Mouse (Mus musculus) right cerebral cortex, adult 2 months (tissue): Measurements from ENCODE around the gene 4931428L18Rik.

Source experiments
- DNase-seq, 2 experiments: peaks; one replicate each; pipeline ENCODE4 v3.0.0; 2021 to 2022; ENCODE audit warnings: low spot score in 2 of 2

4931428L18Rik gene

DNA sequence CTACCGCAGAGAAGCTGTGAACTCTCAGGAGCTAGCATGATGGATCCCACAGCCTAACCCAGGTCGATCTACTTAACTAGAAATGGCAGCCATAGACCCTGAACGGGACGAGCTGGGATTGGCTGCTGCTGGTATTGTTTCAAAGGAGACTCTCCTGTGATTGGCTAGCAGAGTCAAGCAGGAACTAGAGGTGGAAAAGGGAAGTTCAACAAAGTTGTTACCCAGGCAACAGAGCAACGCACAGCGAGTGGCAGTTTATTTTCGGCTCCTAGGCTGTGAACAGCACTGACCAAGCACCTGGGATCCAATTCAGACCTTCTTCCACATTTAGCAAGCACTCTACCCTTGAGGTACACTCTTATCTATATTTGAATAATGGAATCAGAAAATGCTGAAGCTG, at the start of gene 4931428L18Rik, which contains the start of gene Pih1d3:
Gene 4931428L18Rik (minus strand): TSS at position 121 of the 400 bp plus-strand sequence.
Gene Pih1d3 (plus strand): TSS at position 275 of the 400 bp plus-strand sequence.
- DNase-seq, result no peak

DNA sequence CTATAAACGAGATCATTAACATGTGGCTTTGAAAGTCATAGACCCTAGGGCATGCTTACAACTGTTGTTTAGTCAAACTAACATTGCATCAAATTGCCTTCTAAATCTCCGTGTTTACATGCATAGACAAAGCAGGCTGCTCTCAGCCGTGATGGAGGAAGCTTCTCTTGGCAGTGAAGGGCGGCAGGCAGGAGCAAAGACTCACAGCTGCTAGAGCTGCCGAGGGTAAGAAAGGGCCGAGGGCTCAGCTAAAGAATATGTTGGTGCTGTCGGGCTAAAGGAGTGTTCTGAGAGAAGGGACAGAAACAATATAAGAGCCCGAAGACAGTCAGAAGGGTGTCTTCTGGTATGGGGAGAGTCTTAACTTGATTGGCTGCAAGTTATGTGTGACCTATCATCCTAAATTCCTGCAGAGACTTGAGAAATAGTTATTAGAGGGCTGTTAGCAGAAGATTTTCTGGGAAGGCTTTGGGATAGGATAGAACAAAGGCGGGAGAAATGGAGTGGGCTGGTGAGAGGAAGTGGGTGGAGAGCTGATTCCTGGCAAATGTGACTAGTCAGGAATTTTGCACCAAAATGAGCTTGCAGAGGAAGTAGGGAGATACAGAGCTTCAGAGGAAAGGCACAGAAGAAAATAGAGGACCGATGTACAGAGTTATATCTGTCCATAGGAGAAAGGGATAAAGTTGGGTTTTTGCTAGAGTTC, 37.9 kb upstream of the 4931428L18Rik start:
- peak; percentile 43 to 46 for DNase-seq

DNA sequence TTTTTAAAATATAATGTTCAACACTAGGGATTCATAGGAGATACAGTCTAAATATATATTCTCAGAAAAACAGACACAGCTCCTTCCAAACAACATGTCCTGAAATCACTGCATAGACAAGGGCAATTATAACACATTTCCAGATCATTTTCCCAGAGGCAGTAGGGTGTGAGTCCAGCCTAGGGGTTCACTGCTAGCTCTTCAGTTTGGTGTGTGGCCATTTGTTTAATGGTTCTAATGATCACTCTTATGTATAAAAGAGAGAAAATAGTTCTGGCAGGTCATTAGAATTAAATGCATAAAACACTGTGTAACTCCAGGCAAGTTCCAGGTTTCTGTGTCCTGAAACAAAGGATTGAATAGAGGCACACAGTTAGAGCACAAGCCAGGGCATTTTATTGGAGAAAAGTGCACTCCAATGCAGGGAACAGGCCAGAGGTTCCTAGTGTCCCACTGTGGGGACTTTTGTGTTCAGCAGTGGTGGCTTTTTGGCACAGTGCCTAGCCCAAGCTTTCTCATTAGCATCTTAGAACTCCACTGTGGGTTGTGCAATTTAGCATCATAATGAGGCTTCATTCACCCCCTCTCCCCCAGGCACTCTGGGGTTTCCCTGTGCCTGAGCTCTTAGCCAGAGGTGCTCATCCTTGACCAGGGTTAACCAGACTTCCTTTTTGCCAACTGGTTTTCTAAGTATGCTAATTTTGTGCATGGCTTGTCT, 11.0 kb upstream of the 4931428L18Rik start:
- peak in 1 of 2 experiments; percentile 9 for DNase-seq

DNA sequence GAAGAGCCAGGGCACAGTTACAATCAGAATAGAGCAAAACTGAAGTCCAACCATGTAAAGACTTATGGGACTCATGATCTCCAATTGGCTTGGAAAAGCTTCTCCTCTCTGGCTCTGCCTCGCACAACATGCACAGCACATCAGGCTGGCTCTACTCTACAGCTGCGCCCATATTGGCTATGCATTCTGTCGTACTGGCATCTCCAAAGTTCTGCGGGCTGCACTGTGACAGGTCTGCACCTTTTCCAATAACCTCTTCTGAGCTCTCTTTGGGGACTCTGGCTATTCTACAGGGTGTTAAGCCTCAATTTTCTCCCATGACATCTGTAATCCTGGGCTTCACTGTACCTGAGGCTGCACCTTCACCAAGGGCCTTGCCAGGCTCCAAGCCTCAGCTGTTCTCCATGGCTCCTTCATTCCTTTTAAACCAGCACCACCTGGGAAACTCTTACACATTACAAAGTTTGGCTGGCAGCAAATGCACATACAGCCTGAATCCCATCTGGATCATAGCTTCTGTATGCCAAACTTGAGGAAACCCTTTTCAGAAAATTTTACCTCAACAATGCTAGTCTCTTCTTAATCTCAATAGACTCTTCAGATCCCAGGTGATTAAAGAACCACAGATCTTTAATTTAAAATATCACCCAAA, 1.8 kb downstream of the 4931428L18Rik start:
- DNase-seq, result no peak

DNA sequence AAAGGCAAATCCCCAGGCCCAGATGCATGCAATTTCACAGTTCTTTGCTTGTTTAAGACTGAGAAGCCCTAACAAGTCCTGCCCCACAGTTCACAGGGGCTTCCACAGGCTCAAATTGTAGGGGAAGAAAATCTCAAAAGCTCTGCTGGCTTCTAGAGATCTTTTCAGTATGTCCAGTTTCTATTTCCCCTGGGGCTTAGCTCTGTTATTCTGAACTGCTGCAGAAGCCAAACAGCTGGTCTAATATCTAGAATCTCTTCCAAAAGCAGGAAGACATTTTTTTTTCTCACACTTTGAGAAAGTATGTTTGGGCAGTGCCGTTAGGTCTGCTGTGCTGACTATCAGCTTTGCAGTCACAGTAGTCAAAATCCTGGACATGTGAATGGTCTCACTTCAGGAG, 7.7 kb downstream of the 4931428L18Rik start:
- no peak for DNase-seq

DNA sequence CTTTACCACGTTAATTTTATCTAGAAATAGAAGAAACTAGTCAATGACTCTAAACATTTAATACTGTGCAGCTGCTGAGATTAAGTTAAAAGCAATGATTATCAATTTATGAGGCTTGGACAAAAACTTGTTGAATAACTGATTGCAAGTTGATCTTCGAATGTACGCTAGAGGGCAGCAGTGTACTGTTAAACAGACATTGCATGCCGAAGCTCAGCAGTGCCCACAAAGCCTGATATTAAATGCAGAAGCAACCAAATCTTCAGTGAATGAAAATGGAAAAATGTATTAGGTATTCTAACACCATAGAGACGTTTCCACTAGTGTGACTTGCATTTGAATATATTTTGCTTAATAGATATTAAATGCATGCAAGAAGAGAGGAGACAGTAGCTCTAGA, 12.3 kb downstream of the 4931428L18Rik start:
- DNase-seq, result peak; percentile 64 to 79

DNA sequence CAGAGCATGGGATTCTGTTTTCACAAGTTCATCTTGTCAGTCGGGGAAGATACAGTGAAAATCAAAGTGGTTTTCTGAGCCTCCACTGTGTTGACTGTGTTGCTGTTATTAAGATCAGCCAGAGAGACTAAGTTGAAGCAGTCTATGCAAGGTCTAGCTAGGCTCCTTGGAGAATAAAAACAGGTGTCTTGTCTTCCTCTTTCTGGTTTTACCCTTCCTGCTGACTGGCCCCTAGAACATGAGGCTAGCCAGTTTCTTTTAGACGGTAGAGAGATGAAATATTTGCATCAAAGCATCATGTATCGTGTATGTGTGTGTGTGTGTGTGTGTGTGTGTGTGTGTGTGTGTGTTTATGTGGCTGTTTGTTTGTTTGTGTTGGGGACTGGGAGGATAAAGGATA, 16.7 kb downstream of the 4931428L18Rik start:
- no peak for DNase-seq

DNA sequence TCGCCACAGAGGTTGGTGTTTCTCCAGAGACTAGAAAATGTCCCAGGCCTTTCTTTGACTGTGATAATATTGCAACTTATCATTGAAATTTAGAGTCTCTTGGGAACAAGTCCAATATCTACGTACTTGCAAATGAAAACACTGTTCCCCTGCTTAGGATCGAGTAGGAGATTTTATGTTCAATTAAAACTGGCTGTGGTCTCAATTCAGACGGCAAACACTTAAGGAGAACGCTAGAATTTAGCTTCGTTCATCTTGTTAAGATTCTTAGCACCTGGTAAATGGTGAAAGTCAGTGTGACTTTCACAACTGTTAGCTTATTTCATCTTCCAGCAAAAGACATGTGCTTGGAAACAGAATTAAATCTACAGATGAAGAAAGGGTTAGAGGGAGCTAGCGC, 17.1 kb downstream of the 4931428L18Rik start:
- DNase-seq, result no peak

DNA sequence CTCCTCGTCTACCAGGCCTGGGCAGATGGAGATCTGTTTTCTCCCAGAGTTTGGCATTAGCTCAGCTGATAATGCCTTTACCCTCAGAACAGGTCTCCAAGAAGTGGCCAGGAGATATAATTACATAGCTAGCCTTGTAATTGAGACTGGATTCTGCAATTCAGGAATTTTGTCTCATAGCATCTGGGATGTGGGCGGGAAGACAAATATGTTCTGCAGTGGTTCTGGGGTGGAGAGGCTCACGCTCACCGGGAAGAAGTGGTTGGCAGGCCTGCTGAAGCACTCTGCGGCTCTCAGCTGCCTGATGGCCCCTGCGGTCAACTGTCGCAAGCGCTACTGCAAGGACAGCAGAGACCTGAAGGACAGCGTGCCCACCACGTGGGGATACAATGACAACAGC, 18.7 kb downstream of the 4931428L18Rik start:
- peak; percentile 36 to 66 for DNase-seq

DNA sequence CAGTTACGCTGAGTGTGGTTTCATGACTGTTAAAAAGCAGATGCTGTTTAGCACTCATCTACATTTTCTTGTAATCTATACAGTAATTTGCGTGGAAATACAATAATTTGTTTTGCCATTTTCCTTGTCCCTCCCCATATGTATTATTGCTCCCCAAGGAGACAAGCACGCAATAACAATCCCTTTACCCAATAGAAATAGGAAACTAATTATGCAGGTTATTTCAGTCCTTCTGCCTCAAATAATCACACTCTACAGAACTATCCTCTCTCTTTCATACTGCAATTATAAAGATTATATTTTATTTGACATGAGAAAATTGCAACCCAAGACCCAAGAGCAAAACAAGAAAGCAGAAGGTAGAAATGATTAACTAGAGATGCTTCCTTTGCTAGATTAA, 25.5 kb downstream of the 4931428L18Rik start:
- no peak for DNase-seq

DNA sequence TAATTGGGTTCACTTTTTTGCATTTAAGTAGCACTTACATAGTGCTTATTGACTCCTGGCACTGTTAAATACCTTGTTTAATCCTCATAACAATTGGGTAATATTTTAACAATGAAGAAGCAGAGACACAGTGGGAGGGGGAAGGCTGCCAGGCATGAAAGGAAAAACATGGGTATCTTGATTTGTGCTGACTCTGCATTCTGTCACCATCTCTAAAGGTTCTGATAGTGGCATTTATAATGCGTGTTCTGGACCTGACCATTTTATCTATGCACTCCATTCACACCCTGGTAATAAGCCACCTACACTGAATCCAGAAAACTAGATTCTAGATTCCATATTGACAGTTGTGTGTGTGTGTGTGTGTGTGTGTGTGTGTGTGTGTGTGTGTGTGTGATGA, 26.9 kb downstream of the 4931428L18Rik start:
- no peak for DNase-seq

DNA sequence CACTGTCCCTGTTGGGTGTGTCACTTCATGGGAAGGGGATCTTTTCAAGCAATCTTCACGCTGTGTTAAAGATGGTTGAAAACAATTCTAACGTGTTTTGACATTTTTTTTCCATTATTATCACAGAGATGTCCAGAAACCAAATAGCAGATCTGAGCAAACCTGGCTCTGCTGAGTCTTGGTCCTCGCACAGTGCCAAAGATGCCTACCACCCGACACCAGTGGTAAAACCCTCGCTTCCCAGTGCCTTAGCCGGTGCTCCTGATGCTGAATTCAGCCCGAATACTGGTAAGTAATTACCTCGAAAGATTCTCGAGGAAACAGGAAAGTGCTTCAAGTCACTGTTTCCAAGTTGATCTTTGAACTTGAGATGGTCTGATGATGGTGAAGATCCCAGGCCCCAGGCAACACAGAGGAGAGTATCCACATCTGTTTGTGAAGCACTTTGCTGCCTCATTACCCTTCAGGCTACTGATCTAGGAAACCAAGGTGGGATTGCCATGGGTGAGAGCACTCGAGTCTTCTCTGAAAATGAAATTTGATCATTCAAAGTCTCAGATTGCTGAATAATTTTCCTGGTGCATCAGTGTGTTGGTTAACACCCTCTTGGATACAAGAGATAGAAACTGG, 32.1 kb downstream of the 4931428L18Rik start:
- DNase-seq, result no peak

DNA sequence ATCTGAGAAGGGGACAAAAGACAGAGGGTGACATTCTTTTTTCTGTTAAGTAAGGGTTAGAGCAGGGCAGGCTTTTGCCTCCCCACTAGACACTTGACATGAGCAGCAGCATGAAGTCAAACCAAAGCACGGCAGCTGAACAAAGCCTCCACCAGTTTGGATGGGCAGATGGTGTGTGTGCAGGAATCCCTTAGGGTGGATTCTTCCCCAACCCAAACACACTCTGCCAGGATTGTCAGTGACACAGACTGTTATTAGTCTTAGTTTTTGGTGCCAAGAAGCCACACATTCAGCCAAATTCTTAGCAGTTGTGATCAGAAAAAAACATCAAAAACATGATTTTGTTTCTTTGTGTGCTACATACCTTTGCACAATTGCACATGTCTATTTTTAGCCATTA, 44.2 kb downstream of the 4931428L18Rik start:
- DNase-seq, result peak in 1 of 2 experiments; percentile 9

DNA sequence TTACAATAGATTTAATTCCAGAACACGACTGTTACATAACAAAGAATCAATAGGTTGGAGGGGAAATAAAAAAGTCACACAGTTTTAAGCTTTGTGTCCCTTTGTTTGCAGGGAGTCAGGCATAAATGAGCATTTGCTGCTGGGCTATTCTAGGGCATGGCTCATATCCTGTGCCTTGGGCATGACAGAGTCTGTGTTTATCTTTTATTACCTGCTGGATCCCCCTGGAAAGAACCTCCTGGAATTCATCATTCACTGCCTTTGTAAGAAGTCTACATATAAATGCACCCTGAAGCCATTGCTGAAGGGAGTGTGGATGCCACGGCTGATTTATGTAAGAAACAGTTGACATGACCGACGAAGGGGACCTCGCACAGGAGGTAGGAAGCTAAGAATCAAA, 46.4 kb downstream of the 4931428L18Rik start, which contains the start of gene Lgsn:
Gene Lgsn (plus strand): TSS at position 301 of the 400 bp plus-strand sequence.
- no peak for DNase-seq

DNA sequence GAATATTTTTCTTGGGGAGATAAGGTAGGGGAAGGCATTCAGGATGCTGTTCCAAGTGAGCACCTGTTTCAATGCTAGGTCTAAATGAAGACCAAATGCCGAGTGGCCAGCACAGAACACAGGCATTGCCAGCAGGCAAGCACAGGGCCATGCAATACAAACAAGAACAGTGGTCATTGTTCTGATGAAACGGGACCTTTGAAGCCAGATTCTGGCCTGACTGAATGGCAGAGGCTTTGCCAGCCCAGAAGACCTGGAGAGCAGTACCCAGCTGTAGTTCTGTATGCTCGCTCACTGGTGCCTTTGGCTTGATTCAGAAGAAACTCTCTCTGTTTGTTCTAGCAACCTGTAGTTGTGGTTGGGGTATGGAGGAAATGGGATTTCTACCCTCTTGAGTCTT, 47.1 kb downstream of the 4931428L18Rik start:
- no peak for DNase-seq

DNA sequence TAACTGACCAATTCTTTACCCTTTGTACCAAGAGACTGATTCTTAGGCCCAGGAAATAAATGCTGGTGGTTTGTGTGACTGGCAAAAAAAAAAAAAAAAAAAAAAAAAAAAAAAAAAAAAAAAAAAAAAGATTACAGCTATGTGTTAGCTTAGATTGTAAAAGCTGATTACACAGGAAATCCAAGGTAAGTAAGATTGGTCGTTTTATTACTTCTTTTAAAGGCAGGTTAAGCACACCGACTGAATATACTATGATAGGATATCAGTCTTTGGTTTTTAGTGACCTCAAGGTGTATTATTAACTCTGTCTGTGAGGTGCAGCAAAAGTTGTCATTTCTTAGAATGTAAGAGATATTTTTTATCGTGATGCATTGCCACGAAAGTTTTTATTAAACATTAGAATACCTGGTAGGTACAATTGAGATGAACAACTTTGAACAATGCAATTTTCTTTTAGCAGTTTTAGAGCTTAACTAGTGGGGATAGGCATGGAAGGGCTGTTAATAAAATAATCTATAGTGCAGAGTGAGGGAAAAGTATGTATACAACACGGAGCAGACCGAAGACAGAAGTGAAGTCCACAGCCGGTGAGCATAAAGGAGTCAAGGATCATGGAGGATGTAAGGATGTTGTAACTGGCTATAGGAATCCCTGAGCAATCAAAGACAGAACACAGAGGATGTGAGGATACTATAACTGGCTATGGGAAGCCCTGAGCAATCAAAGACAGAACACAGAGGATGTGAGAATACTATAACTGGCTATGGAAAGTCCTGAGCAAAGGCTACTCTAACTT, 57.0 kb downstream of the 4931428L18Rik start:
- no peak for DNase-seq

DNA sequence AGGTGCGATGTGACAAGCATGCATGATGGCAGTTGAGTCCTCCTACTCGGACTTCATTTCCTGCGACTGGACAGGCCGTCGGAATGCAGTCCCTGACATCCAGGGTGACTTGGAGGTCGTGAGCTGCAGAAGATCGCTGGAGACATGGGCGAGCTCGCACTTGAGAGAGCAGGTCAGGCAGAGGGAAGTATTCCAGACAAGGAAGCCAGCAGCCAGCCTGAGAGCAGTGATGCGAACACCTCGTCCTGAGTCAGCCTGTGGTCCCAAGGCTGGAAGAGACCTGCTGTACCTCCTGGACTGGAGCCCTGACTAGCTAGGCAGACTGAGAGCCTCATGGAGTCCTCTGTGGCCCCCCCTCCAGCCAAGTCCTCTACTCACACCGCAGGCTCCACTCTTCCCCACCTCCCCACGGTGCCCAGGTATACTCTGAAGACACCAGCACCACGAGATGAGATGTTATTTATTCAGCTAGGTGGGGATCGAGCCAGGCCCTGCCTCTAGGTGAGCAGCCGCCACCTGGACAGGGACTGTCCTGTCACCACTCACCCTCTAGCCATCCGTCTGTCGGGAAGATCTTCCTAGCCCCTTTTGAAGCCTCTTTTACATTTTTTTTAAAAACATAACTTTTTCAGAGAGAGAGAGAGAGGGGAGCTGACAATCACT, 57.8 kb downstream of the 4931428L18Rik start:
- no peak for DNase-seq

DNA sequence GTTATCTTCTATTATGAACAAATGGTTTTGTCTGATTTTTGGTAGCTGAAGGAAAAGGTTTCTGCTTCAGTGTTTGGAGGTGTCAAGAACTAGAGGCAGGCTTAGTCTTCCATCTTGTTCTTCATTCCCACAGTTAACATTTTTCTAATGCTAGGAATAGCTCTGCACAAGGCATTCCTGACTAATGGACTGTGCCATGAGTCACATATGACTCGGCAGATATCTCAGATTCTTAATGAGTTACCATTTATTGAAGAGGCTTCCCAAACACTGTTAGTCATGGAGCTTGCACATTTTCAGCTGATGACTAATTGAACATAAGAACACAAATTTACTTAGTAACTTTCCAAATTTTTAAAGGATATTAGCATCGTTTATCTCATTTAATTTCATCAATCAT, 65.6 kb downstream of the 4931428L18Rik start:
- no peak for DNase-seq

DNA sequence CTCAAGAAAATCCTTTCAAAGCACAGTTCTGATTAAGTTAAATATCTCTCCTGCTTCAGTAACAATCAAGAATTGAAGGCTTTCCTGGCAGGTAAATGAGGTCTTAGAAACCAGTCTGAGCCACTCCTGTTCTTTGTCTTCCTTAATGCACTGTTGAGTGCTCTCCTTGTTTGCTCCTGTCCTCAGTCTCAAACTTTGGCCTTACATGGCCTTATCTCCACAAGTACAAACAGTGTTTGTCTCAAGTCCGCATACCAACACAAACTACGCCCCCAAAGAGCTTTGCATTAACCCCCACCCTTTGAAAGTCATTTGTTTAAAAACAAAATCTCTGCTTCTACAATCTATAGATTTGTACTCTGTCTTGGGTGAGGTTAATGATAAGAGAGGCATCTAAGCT, 66.3 kb downstream of the 4931428L18Rik start:
- DNase-seq, result no peak

DNA sequence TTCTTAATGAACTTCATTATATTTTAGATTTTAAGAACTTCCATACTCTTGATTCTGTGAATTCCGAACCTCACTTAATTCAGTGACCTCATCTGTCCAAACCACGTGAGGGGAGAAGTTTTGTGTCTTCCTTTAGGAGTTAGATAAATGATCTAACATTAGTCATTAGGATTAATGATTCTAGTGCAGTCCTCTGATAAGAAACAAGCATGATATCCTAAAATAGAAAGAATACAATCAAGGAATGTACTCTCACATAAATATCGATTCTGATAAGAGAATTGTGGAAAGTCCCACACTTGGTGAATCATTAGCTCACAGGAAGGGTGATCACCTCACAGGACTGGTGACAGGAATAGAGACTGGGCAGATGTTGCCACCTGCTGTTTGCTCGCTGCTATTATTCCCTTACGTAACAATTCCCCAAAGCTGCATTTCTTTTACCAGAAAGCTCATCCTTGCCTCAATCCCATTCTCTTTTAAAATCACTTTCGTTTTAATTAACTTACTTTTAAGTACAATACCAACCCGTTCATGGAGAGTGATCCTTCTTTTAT, 68.6 kb downstream of the 4931428L18Rik start:
- DNase-seq, result peak; percentile 73 to 75
